Comparison of ENCODE assay signal across 9 mouse cellular contexts in genomic region chr2:116979561-116980391, GRCm38 (mm10).
A peak's percentile ranks its signal among the peaks of the same experiment; 100 is the strongest.
DNase-seq lines count a peak whose midpoint lies in the region; ATAC-seq and TF ChIP-seq lines count a peak whose summit lies in the region.
"Had no signal": no experiment of that assay in that cellular context is flagged by ENCODE, and none has a peak within 500 bp of the region (broad histone marks: within the 10 kb centered on the region; RNA-seq: fewer than 3 reads in every experiment).

No protein-coding gene starts in this region.

- TF ChIP-seq CTCF in lung, embryonic 14.5 days (IDR thresholded peaks at IDR 0.05; ENCODE audit: low read depth): peak; percentile 25
- TF ChIP-seq CTCF in lung, adult 2 months (IDR thresholded peaks at IDR 0.05; ENCODE audit: insufficient read depth, low read length): no peak

- H3K4me3 ChIP-seq in lung, embryonic 14.5 days (ENCODE audit: low read depth, low read length): no peak overlapping the region
- H3K4me3 ChIP-seq in lung, adult 2 months (replicated peaks; ENCODE audit: extremely low read depth, low read depth, low read length): no peak overlapping the region
- no peak overlapping the region for H3K4me3 ChIP-seq in midbrain, embryonic 12.5 days
- H3K4me3 ChIP-seq: liver, embryonic 13.5 days had no signal

- H3K9me3 ChIP-seq in lung, embryonic 14.5 days (ENCODE audit: low read depth, low read length): no peaks in the 10 kb centered on the region
- 0 out of 2 replicates have a peak, but pooled peaks cover 3% of the 10 kb centered on the region for H3K9me3 ChIP-seq in midbrain, embryonic 12.5 days
- H3K9me3 ChIP-seq: liver, embryonic 13.5 days had no signal

- no peak for TF ChIP-seq POLR2A in lung, adult 2 months (IDR thresholded peaks at IDR 0.05; ENCODE audit: borderline replicate concordance, extremely low read depth, low read depth, low read length)

- peak; percentile 35; the same call in 1 of the 2 replicates for ATAC-seq in lung, embryonic 14.5 days (ENCODE audit: insufficient read depth)
- ATAC-seq in granulocyte monocyte progenitor cell, adult 5-6 weeks (replicated peaks; ENCODE audit: poor library complexity, severe bottlenecking): peak; percentile 5; the same call in 1 of the 2 replicates
- peak; percentile 31 for ATAC-seq in midbrain, embryonic 12.5 days (ENCODE audit: low FRiP score, low read depth)
- no peak for ATAC-seq in megakaryocyte-erythroid progenitor cell, adult 5-6 weeks (replicated peaks; ENCODE audit: low FRiP score, low TSS enrichment, poor library complexity, severe bottlenecking)

- no peaks in the 10 kb centered on the region for H3K36me3 ChIP-seq in lung, embryonic 14.5 days (ENCODE audit: insufficient read depth)
- H3K36me3 ChIP-seq in midbrain, embryonic 12.5 days: no peaks in the 10 kb centered on the region
- H3K36me3 ChIP-seq: liver, embryonic 13.5 days had no signal

- 3% methylated on average over 10 of the region's 10 CpGs for WGBS in lung, embryonic 14.5 days
- WGBS in lung, adult 2 months: 17% methylated on average over 10 of the region's 10 CpGs
- WGBS in midbrain, embryonic 12.5 days: 2% methylated on average over 10 of the region's 10 CpGs

- H3K27me3 ChIP-seq in lung, embryonic 14.5 days (ENCODE audit: insufficient read depth, low read length): no peaks in the 10 kb centered on the region
- H3K27me3 ChIP-seq in midbrain, embryonic 12.5 days: no peaks in the 10 kb centered on the region

- no peak overlapping the region for H3K9ac ChIP-seq in lung, embryonic 14.5 days
- no peak overlapping the region for H3K9ac ChIP-seq in midbrain, embryonic 12.5 days (replicated peaks)
- H3K9ac ChIP-seq: liver, embryonic 13.5 days had no signal

- DNase-seq in lung, embryonic 14.5 days: peak; percentile 83
- DNase-seq in lung, adult 2 months: no peak
- peak; percentile 53 to 74 for DNase-seq in adrenal gland, postnatal 36 days
- DNase-seq in kidney, adult 9 months: peak; percentile 50
- no peak for DNase-seq in cerebellum, postnatal 36 days
- DNase-seq: liver, embryonic 13.5 days had no signal

- 0 out of 2 replicates have a peak overlapping the region, but pooled peaks have one; percentile 4 for H3K4me2 ChIP-seq in lung, embryonic 14.5 days
- H3K4me2 ChIP-seq in midbrain, embryonic 12.5 days (replicated peaks): peak overlapping the region; percentile 22; the same call in 1 of the 2 replicates
- H3K4me2 ChIP-seq: liver, embryonic 13.5 days had no signal

- H3K4me1 ChIP-seq in lung, embryonic 14.5 days (ENCODE audit: insufficient read depth): peaks cover 23% of the 10 kb centered on the region
- peaks cover 20% of the 10 kb centered on the region for H3K4me1 ChIP-seq in lung, adult 2 months (ENCODE audit: control insufficient read depth, insufficient read depth, low read length)
- H3K4me1 ChIP-seq in midbrain, embryonic 12.5 days: peaks cover 49% of the 10 kb centered on the region

- peak overlapping the region; percentile 88 for H3K27ac ChIP-seq in lung, embryonic 14.5 days (ENCODE audit: low read depth)
- H3K27ac ChIP-seq in midbrain, embryonic 12.5 days (replicated peaks): peak overlapping the region; percentile 79
- H3K27ac ChIP-seq: liver, embryonic 13.5 days had no signal

Comparison
In these comparisons a context has a peak if more than half of its experiments do, and no peak if none do; other contexts are left out.
1. DNase-seq: peak in lung, embryonic 14.5 days (single experiment), adrenal gland, postnatal 36 days (2 of 2) and kidney, adult 9 months (single experiment); none in lung, adult 2 months (single experiment) and cerebellum, postnatal 36 days (0 of 2).